Mouse (Mus musculus): ENCODE measurements around the gene Bicdl1. TPM values are rescaled to one million over a fixed set of nuclear protein-coding genes. Genes with fewer than 3 reads are reported as not detected.

Gene Bicdl1
- polyA plus RNA-seq, 2 experiments = 11.7 to 16.3 TPM

DNA sequence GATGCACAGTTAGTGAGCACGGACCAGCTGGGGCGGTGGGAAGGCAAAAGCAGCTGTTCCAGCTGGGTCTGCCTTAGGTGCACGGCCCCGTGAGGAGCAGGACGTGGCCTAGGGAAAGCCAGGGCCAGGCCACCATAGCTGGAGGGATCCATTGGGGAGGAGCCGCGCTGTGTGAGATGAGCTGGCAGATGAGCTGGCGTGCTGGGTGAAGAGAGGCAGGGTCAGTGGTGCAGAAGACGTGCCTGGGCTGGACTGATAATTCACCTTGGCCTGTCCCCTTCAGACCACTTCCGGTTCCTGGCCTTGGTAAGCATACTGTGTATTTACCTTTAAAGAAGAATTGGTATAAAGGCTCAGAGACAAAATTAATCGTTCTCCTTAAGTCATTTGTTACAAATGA, 119.9 kb downstream of the Bicdl1 start:
- no peak overlapping the region for H3K4me2 ChIP-seq (replicated peaks; ENCODE audit: low read depth, low read length, severe bottlenecking)
- no peak overlapping the region for H3K27ac ChIP-seq (replicated peaks; ENCODE audit: low read depth, low read length)
- no peak for TF ChIP-seq POLR2A (IDR thresholded peaks at IDR 0.05; ENCODE audit: borderline replicate concordance, extremely low read depth, insufficient read depth, insufficient read length)
- no peaks in the 10 kb centered on the region for H3K9me3 ChIP-seq (ENCODE audit: control insufficient read depth, low read length)
- no peak overlapping the region for H3K4me3 ChIP-seq (replicated peaks; ENCODE audit: low read length)
- DNase-seq (ENCODE audit: low spot score) (no peak), ATAC-seq (ENCODE audit: low FRiP score, low read depth) (no peak)
- no peaks in the 10 kb centered on the region for H3K4me1 ChIP-seq (ENCODE audit: control insufficient read depth, insufficient read depth, low read length)
- H3K9ac ChIP-seq (ENCODE audit: low read depth, low read length, severe bottlenecking) = no peak overlapping the region
- no peaks in the 10 kb centered on the region for H3K27me3 ChIP-seq (ENCODE audit: control insufficient read depth, insufficient read depth, low read length)
- 92% methylated on average over 11 of the region's 11 CpGs for WGBS
- H3K36me3 ChIP-seq (ENCODE audit: control insufficient read depth, insufficient read depth, low read length) = peaks cover 96% of the 10 kb centered on the region

DNA sequence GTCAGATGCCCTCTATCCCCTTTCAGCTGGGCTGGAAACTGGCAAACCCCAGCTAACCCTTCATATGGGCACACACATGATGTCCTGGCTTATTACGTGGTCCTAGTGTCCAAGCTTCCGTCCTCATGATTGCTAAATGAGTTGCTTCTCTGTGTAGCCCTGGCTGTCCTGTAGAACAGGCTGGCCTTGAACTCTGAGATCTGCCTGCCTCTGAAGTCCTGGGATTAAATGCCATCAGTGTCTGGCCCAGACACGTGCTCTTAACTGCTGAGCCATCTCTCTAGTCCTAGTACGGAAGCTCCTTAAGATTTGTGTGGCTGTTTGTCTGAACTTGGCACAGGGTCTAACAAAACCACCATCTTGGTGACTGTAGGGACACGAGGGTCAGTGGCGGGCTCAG, 127.9 kb downstream of the Bicdl1 start:
- H3K4me2 ChIP-seq (replicated peaks; ENCODE audit: low read depth, low read length, severe bottlenecking) = no peak overlapping the region
- ATAC-seq (ENCODE audit: low FRiP score, low read depth) = no peak
- no peak overlapping the region for H3K4me3 ChIP-seq (replicated peaks; ENCODE audit: low read length)
- no peaks in the 10 kb centered on the region for H3K9me3 ChIP-seq (ENCODE audit: control insufficient read depth, low read length)
- H3K27ac ChIP-seq (replicated peaks; ENCODE audit: low read depth, low read length) = no peak overlapping the region
- H3K9ac ChIP-seq (ENCODE audit: low read depth, low read length, severe bottlenecking) = no peak overlapping the region
- no peak for TF ChIP-seq POLR2A (IDR thresholded peaks at IDR 0.05; ENCODE audit: borderline replicate concordance, extremely low read depth, insufficient read depth, insufficient read length)
- no peaks in the 10 kb centered on the region for H3K4me1 ChIP-seq (ENCODE audit: control insufficient read depth, insufficient read depth, low read length)
- no peak for DNase-seq (ENCODE audit: low spot score)
- H3K36me3 ChIP-seq (ENCODE audit: control insufficient read depth, insufficient read depth, low read length) = peaks cover 77% of the 10 kb centered on the region
- H3K27me3 ChIP-seq (ENCODE audit: control insufficient read depth, insufficient read depth, low read length) = no peaks in the 10 kb centered on the region
- WGBS = 91% methylated on average over 6 of the region's 6 CpGs

Small RNA genes within 50 kb of the gene (microRNA-seq; reads per million reads assigned to microRNA genes)
- not detected for gene Mir7030

Other genes with a start within 250 kb of the Bicdl1 start
- 69.2 and 82.4 TPM in 2 replicates for gene Sirt4, start 246.9 kb downstream of the Bicdl1 start, polyA plus RNA-seq (2012; rRNA removed)
- 20.4 and 24.1 TPM in 2 replicates for gene Sirt4, start 246.9 kb downstream of the Bicdl1 start, polyA plus RNA-seq (2014; fragmentation: Nextera tagmentation; extraction: Ambion mirVana)
- gene Pxn, start 224.9 kb downstream of the Bicdl1 start, polyA plus RNA-seq (2012; rRNA removed) = 119 and 145 TPM in 2 replicates
- 25.0 and 26.3 TPM in 2 replicates for gene Pxn, start 224.9 kb downstream of the Bicdl1 start, polyA plus RNA-seq (2014; fragmentation: Nextera tagmentation; extraction: Ambion mirVana)
- gene Rplp0, start 172.2 kb downstream of the Bicdl1 start, polyA plus RNA-seq (2012; rRNA removed) = 3,411 and 4,152 TPM in 2 replicates
- gene Rplp0, start 172.2 kb downstream of the Bicdl1 start, polyA plus RNA-seq (2014; fragmentation: Nextera tagmentation; extraction: Ambion mirVana) = 2,030 and 2,068 TPM in 2 replicates
- gene Gcn1l1, start 166.4 kb downstream of the Bicdl1 start, polyA plus RNA-seq (2012; rRNA removed) = 47.0 and 59.2 TPM in 2 replicates
- gene Gcn1l1, start 166.4 kb downstream of the Bicdl1 start, polyA plus RNA-seq (2014; fragmentation: Nextera tagmentation; extraction: Ambion mirVana) = 42.8 and 49.7 TPM in 2 replicates
- 62.6 and 65.2 TPM in 2 replicates for gene Rab35, start 99.7 kb downstream of the Bicdl1 start, polyA plus RNA-seq (2012; rRNA removed)
- 19.8 and 22.4 TPM in 2 replicates for gene Rab35, start 99.7 kb downstream of the Bicdl1 start, polyA plus RNA-seq (2014; fragmentation: Nextera tagmentation; extraction: Ambion mirVana)
- 11.7 and 13.1 TPM in 2 replicates for gene Cit, start 113.7 kb upstream of the Bicdl1 start, polyA plus RNA-seq (2012; rRNA removed)
- 19.0 and 20.8 TPM in 2 replicates for gene Cit, start 113.7 kb upstream of the Bicdl1 start, polyA plus RNA-seq (2014; fragmentation: Nextera tagmentation; extraction: Ambion mirVana)

All from limb, embryonic 14.5 days (tissue).